Mouse (Mus musculus) cortical plate, adult 2 months (tissue): ENCODE measurements at regions not wholly inside any gene's neighbourhood (a gene's known extent, or its start where the extent isn't known, plus 50 kb on each side); places are given as distances from the start of the nearest gene placed in this dataset.

ENCODE experiments used
- CTCF ChIP-seq: fragments of 200-500 bp; IDR thresholded peaks from 2 replicates; pipeline ENCODE4 v1.5.1; 2011; ENCODE audit warnings: mild to moderate bottlenecking, control low read depth, low read length; ENCODE audit not compliant: insufficient read depth; ENCODE audit errors: extremely low read depth
- POLR2A ChIP-seq: fragments of 200-500 bp; IDR thresholded peaks from 2 replicates; pipeline ENCODE4 v1.6.1; 2011; ENCODE audit warnings: mild to moderate bottlenecking, low read length, control low read depth; ENCODE audit not compliant: insufficient read depth; ENCODE audit errors: extremely low read depth

DNA sequence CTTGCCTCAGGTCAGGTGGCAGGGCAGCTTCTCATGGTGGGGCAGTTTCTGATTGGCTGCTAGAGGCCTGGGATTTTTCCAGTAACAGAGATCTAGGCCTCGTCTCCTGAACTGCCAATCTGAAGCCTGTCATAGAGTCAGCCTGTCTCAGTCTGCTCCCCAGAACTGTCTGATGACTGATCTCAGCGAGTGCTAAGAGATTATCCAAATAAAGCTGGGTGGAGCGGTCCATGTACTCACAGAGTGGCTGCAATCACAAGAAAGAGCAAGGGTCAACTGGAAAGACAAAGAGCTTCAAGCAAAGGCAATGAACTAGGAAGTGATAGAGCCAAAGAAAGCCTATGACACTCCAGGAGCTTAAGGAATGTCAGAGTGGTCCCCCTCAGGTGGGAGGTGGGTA lies 354.7 kb downstream of the Rnf144a start:
- no peak for TF ChIP-seq CTCF
- no peak for TF ChIP-seq POLR2A
